Mouse (Mus musculus) cerebral cortex, adult 2 months (tissue): ENCODE measurements around the gene Iqcf6.

ENCODE experiments used
- WGBS: fragments of 180-500 bp; shearing (Covaris S2); methylation state at CpG from one replicate; pipeline ENCODE4 v1.1.7; 2018; 5-methylcytosine and 5-hydroxymethylcytosine counted together

Gene Iqcf6

GRCm38 (mm10) chr9:106626282-106626681 is at the start of gene Iqcf6:
Iqcf6 (plus strand) TSS chr9:106626582.
- 80% methylated on average over 2 of the region's 2 CpGs for WGBS

DNA sequence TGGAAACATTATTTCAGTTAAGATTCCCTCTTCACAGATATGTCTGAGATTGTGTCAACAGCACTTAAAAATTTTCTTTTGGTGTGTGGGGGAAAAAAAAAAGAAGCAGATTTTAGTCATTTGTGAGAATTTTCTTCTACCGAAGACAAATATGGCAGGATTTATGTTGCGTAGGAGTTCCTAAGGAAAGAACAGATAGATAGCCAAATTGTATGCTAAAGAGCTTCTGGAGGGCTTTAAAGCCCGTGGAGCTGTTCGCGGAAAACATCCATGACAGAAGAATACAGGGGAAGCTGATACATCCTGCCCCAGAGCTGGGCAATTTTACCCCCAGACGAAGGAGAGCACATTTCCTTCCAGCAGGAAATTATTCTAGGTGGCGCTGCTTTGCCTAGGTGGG is 46.4 kb upstream of the Iqcf6 start:
- 45% methylated on average over 7 of the region's 7 CpGs for WGBS

- WGBS: 42% methylated on average over 1 of the region's 1 CpGs
Measured at GRCm38 (mm10) chr9:106582552-106582951, 43.8 kb upstream of the Iqcf6 start.

DNA sequence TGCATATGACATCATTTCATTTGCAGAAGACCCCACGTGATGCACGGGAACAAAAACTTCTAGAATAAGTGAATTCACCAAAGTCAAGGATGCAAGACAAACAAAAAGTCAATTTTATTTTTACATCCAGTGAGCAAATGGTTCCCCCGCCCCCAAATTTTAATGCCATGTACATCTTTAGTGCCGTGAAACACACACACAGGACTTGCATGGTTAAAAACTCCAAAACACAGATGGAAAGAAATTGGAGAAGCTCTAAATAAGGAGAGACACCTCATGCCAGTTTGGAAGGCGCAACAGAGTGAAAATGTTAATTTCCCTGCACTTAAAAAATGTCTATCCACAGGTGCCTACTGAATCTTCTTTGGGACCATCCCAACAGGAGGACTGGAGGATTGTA is 34.2 kb upstream of the Iqcf6 start:
- 54% methylated on average over 5 of the region's 5 CpGs for WGBS

DNA sequence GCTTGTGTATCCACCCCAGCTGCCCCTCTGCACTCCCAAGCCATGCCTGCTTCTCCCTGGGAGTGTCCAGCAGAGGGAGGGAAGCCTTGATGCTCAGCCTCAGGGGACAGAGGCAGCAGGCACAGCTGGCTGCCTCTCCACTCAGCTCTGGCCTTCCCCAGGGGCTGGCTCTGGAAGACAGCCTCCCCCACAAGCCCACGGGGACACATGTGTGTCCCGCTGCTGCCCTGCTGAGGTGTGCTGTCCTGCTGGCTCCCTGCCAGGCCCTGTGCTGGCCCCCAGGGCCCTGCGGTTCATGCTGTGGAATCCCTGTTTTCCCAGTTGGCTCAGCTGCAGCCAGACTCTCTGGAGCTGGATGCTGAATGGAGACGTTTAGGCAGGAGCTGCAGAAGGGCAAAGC is 31.0 kb upstream of the Iqcf6 start:
- WGBS: 10% methylated on average over 4 of the region's 4 CpGs

- 29% methylated on average over 7 of the region's 7 CpGs for WGBS
Measured at GRCm38 (mm10) chr9:106595836-106596235, 30.5 kb upstream of the Iqcf6 start.

DNA sequence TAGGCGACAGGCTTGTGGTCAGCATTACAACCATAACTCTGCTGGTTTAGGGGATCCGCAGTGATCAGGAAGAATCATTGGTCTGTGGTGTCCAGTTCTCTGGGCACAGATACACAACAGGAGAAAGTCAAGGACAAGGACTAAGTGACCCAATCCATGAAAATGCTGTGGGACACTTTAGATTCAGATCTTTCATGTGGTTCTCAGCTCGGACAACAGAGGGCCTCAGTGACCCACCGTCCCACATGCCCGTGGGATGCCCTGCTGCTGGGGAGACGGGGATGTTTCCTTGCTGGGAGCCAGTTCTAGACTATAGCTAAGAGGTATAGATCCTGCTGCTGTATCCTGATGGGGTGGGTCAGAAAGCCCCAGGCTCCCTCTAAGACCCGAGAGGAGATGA is 27.9 kb upstream of the Iqcf6 start:
- WGBS: 63% methylated on average over 7 of the region's 7 CpGs

DNA sequence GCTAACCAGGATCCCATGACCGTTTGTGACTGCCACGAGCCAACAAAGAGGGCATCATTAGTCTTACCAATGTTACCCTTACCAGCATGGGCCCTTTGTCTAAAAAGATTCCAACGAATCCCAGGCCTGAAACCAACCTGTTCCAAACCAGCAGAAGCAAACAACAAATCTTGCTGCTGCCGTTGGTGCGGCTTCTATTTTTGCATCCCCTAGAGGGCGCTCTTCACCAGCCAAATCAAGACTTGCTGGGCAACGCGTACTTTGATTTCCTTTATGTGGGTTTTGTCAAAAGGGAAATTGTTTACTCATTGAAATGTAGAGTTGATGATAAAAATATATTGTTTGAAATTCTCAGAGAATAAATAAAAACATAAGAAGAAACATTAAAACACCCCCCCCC is 25.8 kb upstream of the Iqcf6 start:
- WGBS: 16% methylated on average over 8 of the region's 8 CpGs

DNA sequence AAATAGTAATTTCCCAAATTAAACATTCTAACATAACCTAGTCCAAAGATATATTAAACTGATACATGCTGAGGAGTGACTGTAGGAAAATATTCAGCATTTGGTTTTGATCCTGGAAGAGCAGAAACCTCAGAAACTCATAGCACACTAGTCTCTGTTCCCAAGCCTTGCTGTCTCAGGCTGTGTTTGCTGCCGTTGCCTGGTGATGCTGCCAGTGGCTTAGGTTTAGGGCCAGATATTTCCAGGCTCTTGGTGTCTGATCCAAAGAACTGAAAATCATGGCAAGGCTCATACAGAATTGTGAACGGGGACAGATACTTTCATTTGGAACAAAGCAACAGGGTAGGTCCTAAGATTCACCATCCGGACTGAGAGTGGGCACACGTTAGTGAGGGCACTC is 15.7 kb upstream of the Iqcf6 start:
- 41% methylated on average over 4 of the region's 4 CpGs for WGBS

GRCm38 (mm10) chr9:106613951-106614350 is 12.4 kb upstream of the Iqcf6 start:
- 84% methylated on average over 2 of the region's 2 CpGs for WGBS

GRCm38 (mm10) chr9:106614616-106615015 is 11.8 kb upstream of the Iqcf6 start:
- WGBS: 58% methylated on average over 3 of the region's 3 CpGs

DNA sequence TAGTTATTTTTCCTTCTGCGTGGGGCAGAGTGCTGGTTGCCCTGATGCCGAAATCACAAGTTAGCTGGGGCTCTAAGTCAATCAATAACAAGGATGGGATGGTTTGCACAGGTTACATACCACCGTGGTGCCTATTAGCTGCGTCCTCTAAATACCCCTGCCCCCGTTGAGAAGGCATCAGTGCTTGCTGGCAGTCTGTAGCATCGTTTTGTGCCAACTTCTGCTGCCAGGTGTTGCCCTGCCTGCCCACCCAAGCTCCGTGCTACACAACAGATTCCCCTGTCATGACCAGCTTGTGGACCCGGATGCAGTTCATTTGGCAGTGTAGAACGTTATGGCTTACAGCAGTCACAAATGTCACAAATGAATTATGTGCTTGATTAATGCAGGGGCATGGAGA is 10.1 kb upstream of the Iqcf6 start:
- 79% methylated on average over 9 of the region's 9 CpGs for WGBS

DNA sequence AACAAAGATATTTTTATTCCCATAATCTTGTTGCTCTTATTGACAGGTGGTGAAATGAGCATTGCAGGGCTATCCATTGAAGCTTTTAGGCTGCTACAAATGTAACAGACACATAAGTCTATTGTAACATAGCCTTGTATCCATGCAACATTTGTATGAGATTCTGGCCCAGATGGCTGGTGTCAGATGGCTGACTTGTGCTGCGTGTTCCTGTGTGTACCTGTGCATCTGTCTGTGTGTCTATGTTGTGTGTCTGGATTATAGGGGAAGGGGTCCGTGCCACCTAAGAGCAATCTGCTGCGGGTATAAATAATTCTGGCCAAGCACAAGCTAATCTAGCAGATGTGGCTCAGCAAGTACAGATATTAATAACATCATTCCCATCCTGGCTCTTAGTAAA is 8.9 kb upstream of the Iqcf6 start:
- WGBS: 67% methylated on average over 3 of the region's 3 CpGs

- 42% methylated on average over 8 of the region's 8 CpGs for WGBS
Measured at GRCm38 (mm10) chr9:106627796-106628195, 1.4 kb downstream of the Iqcf6 start.

DNA sequence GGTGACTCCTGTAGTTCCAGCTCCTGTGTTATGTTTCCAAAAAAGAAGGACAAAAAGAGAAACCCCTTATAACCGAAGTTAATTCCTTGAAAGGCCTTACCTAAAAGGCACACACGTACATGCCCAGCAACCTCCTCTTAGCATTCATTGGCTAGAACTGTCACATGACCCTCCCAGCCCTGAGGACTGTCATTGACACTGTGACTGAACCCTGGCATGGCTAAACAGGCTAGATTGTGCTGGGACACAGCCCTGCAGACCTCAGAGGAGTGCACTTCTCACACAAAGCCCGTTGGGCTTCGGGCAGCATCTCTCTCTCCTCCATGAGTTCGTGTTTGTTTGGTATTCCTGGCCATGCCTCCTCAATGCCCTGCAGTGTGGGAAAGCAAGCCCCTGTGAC is 5.8 kb downstream of the Iqcf6 start:
- WGBS: 73% methylated on average over 5 of the region's 5 CpGs

DNA sequence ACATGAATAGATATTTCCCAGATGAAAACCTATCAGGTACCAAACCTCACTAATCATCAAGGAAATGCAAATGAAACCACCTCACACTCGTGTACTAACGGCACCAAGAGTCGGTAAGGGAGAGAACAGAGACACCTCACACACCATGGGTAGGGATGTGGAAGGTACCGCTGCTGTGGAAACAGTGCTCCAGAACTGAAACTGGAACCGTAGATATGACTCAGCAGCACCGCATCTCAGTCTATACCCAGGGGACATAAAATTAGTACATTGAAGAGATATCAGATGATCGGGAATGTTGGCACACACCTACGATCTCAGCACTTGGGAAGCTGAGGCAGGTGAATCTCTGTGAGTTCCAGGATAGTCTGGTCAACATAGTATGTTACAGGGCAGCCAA is 11.8 kb downstream of the Iqcf6 start:
- 68% methylated on average over 8 of the region's 8 CpGs for WGBS

DNA sequence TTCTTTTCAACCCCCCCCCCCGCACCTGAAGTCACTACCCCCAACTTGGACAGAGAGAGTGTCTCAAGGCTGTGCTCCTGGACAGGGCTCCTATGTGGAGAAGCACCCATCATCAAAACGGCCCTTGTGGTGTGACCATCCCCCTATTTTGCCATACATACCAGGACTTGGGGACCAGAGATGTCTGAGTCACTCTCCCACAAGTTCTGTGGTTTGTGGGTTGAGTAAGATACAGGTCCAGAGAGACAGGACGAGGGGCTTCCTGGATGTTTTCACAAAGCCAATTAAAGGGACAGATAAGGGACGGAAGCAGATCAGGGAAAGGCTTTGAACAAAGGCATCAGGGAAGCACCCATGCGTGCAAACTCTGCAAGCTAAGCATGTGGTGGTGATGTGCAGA is 15.0 kb downstream of the Iqcf6 start:
- 53% methylated on average over 5 of the region's 5 CpGs for WGBS

- WGBS: 27% methylated on average over 7 of the region's 7 CpGs
Measured at GRCm38 (mm10) chr9:106643128-106643527, 16.7 kb downstream of the Iqcf6 start.

DNA sequence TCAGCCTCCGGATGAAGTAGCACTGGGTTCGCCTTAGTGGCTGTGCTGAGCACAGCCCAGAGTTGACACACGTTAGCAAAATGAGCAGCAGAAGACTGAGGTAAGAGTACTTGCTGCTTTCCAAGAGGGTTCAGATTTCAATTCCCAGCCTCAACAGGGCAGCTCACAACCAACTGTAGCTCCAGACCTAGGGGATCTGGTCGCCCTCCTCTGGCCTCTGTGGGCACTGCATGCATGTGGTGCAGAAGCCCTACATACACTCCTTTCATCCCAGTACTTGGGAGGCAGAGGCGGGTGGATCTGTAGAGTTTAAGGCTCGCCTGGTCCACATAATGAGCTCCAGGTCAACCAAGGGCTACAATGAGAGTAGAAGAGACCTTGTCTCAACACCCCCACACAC is 17.4 kb downstream of the Iqcf6 start:
- 68% methylated on average over 6 of the region's 6 CpGs for WGBS

DNA sequence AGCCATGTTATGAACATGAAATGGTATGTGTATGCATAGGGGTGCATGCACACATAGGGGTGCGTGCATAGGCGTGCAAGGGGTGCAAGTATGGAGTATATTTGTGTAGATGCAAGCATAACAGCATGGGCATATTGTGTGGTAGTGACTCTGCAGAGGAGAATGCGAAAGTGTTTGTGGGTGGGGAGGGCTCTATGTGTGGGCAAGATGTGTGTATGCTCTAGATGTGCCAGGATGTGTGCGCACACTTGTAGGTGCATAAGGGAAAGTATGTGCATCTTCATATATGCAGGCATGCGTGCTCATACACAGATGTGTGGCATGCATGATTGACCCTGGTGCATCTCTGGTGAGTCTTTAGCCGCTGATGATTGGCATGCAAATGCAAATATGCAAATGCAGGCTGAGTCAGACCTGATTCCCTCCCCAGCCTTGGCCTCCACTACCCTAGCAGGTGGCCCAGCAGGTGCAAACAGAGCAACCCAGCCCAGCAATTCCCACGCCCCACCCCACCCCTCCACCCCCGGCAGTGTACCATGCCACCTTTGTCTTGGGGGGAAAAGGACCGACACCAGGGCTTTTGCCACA is 19.4 kb downstream of the Iqcf6 start:
- WGBS: 52% methylated on average over 9 of the region's 9 CpGs

DNA sequence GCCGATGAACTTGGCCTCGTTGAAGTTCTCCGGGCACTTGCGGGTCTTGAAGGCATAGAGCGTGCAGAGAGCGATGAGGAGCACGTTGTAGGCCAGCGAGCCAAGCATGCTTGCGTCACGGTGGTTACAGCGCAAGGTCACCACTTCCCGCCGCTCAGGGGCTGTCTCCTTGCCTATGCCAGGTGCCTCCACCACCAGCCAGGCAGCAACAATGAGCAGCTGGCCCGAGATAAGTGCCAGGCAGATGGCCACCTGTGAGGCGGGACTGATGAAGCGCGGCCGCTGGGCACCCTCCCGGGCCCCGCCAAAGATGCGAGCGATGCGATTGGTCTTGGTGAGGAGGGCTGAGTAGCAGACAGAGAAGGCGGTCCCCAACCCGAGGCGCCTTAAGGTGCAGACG is 20.8 kb downstream of the Iqcf6 start:
- WGBS: 78% methylated on average over 27 of the region's 27 CpGs

- 66% methylated on average over 1 of the region's 1 CpGs for WGBS
Measured at GRCm38 (mm10) chr9:106652720-106653119, 26.3 kb downstream of the Iqcf6 start.

DNA sequence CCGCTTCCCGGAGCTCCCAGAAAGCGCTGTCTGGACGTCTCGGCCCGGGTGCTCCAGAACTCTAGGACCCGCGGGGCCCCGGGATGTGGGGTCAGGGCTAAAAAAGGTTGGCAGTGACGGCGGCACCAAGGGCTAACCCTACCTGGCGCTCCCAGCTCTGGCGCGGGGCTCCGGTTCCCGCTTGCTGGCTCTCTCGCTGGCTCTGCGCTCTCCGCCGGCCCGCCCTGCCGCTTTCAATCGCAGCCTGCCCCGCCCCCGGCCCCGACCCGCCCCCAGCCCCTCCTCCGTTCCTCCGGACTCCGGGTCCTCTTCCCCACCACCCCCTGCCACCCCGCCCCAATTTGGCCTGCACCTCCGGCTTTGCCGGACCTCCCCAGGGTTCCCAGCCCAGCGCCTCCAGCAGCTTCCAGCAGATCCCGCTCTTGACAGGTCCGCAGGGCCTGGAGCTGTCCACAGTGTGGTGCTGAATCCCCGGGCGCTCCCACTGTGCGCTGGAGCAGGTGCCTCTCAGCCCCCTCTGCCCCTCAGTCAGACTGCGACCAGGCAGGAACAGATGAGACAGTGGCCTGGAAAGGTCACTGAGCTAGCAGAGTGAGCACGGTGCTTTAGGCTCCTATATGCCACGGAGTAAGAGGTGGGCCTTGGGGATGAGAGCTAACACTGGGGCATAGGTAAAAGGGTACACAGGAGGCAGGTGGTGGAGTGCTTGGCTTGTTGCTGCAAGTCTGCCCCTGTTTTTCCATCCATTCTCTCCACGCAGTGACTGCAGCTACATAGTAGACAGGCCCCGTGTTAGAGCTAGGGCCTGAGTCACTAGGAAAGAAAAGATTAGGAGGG is 29.7 kb downstream of the Iqcf6 start, which contains the start of gene Grm2:
TSS of gene Grm2 (minus strand) at position 199 of the 837 bp plus-strand sequence.
- WGBS: 2% methylated on average over 43 of the region's 44 CpGs
